Mouse (Mus musculus): ENCODE measurements around the gene Adcy5.

- TF ChIP-seq POLR2A (IDR thresholded peaks at IDR 0.05; ENCODE audit: borderline replicate concordance, insufficient read depth, low read length) (no peak), CTCF (IDR thresholded peaks at IDR 0.05; ENCODE audit: borderline replicate concordance, insufficient read depth, low read depth, low read length) (no peak)
Measured at GRCm38 (mm10) chr16:35189420-35190141, 34.9 kb downstream of the Adcy5 start.
